Mouse (Mus musculus) heart, adult 2 months (tissue): ENCODE data around the gene Gm9507. TPM values are rescaled to one million over a fixed set of nuclear protein-coding genes. Genes with fewer than 3 reads are reported as not detected.

Source experiments
- DNase-seq, 2 experiments: peaks; one replicate each; pipeline ENCODE4 v3.0.0; 2021
- H3K27ac ChIP-seq: fragments of 200-600 bp; 2 replicates; pipeline ENCODE4 v1.8.1; 2022
- H3K27me3 ChIP-seq: fragments of 200-500 bp; 2 replicates; pipeline ENCODE4 v1.6.1; 2012; ENCODE audit warnings: mild to moderate bottlenecking, low read length, inconsistent platforms, mixed read lengths; ENCODE audit not compliant: control insufficient read depth, insufficient read depth
- H3K36me3 ChIP-seq: fragments of 200-500 bp; 2 replicates; pipeline ENCODE4 v1.6.1; 2012; ENCODE audit warnings: low read length, inconsistent platforms; ENCODE audit not compliant: control insufficient read depth, insufficient read depth
- H3K4me1 ChIP-seq: fragments of 200-500 bp; 2 replicates; pipeline ENCODE4 v1.6.1; 2011; ENCODE audit warnings: low read length; ENCODE audit not compliant: control insufficient read depth, insufficient read depth
- H3K4me3 ChIP-seq: fragments of 200-600 bp; 2 replicates; pipeline ENCODE4 v1.8.1; 2022
- H3K79me2 ChIP-seq: fragments of 200-500 bp; replicated peaks from 2 replicates; pipeline ENCODE4 v1.6.1; 2012; ENCODE audit warnings: mild to moderate bottlenecking, inconsistent platforms, low read length, moderate library complexity, mixed read lengths; ENCODE audit not compliant: control insufficient read depth, insufficient read depth
- H3K9ac ChIP-seq: fragments of 200-500 bp; 2 replicates; pipeline ENCODE4 v1.6.1; 2012; ENCODE audit warnings: low read depth, mild to moderate bottlenecking, control low read depth, inconsistent platforms, low read length, mixed read lengths
- CTCF ChIP-seq: fragments of 200-600 bp; IDR thresholded peaks from 2 replicates; pipeline ENCODE4 v1.8.1; 2022; ENCODE audit warnings: antibody characterized with exemption, mild to moderate bottlenecking, moderate library complexity
- EP300 ChIP-seq: fragments of 200-500 bp; IDR thresholded peaks from 2 replicates; pipeline ENCODE4 v1.6.1; 2011; ENCODE audit warnings: low read depth, low read length, control low read depth; ENCODE audit not compliant: insufficient read depth
- POLR2A ChIP-seq: fragments of 200-500 bp; IDR thresholded peaks from 2 replicates; pipeline ENCODE4 v1.6.1; 2011; ENCODE audit warnings: mild to moderate bottlenecking, low read depth, low read length, control low read depth; ENCODE audit not compliant: insufficient read depth
- WGBS: fragments of 180-500 bp; shearing (Covaris S2); methylation state at CpG from one replicate; pipeline ENCODE4 v1.1.7; 2018; 5-methylcytosine and 5-hydroxymethylcytosine counted together
- intact Hi-C: fragments of 180-260 bp; cut with DNase I; formaldehyde crosslinking; loops from one replicate; pipeline ENCODE4 v1.15.1; 2025
- long read RNA-seq: library from polyadenylated mRNA; stranded (forward); transcript quantifications from one replicate; pipeline ENCODE4 v2.0.0, GENCODE M21; 2021
- polyA plus RNA-seq: library from polyadenylated mRNA; depleted of rRNA; stranded (reverse); fragments of >200 nt; gene quantifications from 2 replicates; pipeline ENCODE4 v1.2.3, GENCODE M21; 2012; rRNA removed
- total RNA-seq, 2 experiments: library from RNA; stranded (reverse); gene quantifications; 2 replicates each; pipeline ENCODE4 v1.2.3; 2021

Gene Gm9507
- total RNA-seq, result not detected
- not detected in 2 replicates for polyA plus RNA-seq
- long read RNA-seq, result 0 reads

DNA sequence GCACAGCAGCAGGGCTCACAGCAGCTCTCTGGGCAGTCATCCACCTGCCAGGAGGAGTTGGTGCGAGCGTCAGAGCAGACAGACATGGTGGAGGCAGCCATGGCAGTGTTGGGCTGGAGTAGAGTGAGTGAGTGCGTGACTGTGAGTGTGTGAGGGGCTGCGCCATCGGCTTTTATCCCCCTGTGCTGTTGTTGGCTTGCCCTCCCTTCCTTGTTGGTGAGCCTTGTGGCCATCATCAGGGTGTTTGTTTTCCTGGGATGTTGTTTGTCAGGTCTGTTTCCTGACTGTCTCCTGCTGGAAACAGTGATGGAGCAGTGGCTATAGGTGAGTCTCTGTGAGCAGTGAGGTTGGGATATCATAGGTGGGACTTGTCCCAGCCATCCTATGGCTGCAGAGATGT, at the start of gene Gm9507:
Gm9507 (minus strand) TSS at position 101 of the 400 bp plus-strand sequence.
- TF ChIP-seq POLR2A, result no peak
- TF ChIP-seq EP300, result no peak
- no peak for TF ChIP-seq CTCF
- H3K4me3 ChIP-seq, result no peak within 1 kb of the TSS
- H3K27me3 ChIP-seq, result no peaks in the 10 kb centered on the region
- H3K27ac ChIP-seq, result no peak within 1 kb of the TSS
- H3K79me2 ChIP-seq, result no peaks in the 10 kb centered on the region
- intact Hi-C loops, result no loop called here
- no peak for DNase-seq
- no peaks in the 10 kb centered on the region for H3K36me3 ChIP-seq
- H3K4me1 ChIP-seq, result no peaks in the 10 kb centered on the region
- no peak within 1 kb of the TSS for H3K9ac ChIP-seq
- 56% methylated on average over 5 of the region's 5 CpGs for WGBS

DNA sequence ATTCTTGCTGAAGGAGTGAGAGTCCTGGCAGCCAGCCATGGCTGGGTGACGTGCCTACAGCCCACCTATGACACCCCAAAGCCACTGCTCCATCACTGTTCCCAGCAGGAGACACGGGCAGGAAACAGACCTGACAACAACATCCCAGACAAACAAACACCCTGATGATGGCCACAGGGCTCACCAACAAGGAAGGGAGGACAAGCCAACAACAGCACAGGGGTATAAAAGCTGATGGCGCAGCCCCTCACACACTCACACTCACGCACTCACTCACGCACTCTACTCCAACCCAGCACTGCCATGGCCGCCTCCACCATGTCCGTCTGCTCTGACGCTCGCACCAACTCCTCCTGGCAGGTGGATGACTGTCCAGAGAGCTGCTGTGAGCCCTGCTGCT, 40.9 kb upstream of the Gm9507 start, which contains the start of gene Gm10318:
Gm10318 (plus strand) TSS at position 301 of the 400 bp plus-strand sequence.
- 59% methylated on average over 9 of the region's 9 CpGs for WGBS
- no peaks in the 10 kb centered on the region for H3K36me3 ChIP-seq
- no peak for TF ChIP-seq EP300
- no peak for TF ChIP-seq POLR2A
- TF ChIP-seq CTCF, result no peak
- no peaks in the 10 kb centered on the region; the same call in 1 of the 2 replicates for H3K27me3 ChIP-seq
- intact Hi-C loops, result no loop called here
- no peak within 1 kb of the TSS for H3K27ac ChIP-seq
- no peaks in the 10 kb centered on the region for H3K79me2 ChIP-seq
- no peaks in the 10 kb centered on the region for H3K4me1 ChIP-seq
- no peak for DNase-seq
- H3K4me3 ChIP-seq, result no peak within 1 kb of the TSS
- no peak within 1 kb of the TSS for H3K9ac ChIP-seq

DNA sequence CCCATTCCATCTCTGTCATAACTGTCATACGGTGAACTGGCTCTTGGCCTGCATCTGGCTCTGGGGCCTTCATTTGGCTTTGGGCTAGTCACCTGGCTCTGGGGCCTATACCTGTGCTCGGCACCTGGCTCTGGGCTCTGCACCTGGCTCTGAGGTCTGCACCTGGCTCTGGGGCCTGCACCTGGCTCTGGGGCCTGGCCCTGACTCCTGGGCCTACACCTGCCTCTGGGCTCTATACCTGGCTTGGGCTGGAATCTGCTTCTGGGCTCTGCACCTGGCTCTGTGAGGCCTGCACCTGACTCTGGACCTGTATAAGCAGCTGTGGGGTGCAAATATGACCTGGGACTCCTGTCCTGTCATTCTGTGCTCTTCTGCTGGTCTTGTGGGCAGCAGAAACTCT, 35.9 kb upstream of the Gm9507 start:
- Histone ChIP-seq H3K4me3 (no peak overlapping the region), H3K4me1 (no peaks in the 10 kb centered on the region), H3K36me3 (no peaks in the 10 kb centered on the region), H3K79me2 (no peaks in the 10 kb centered on the region), H3K27ac (no peak overlapping the region), H3K27me3 (no peaks in the 10 kb centered on the region; the same call in 1 of the 2 replicates), H3K9ac (no peak overlapping the region)
- DNase-seq, result no peak
- TF ChIP-seq EP300 (no peak), POLR2A (no peak), CTCF (no peak)
- intact Hi-C loops, result no loop called here
- 94% methylated on average over 2 of the region's 2 CpGs for WGBS

GRCm38 (mm10) chr10:77846961-77847360, 35.3 kb upstream of the Gm9507 start:
- intact Hi-C loops, result no loop called here
- H3K4me1 ChIP-seq, result no peaks in the 10 kb centered on the region
- H3K36me3 ChIP-seq, result no peaks in the 10 kb centered on the region
- no peak for DNase-seq
- H3K79me2 ChIP-seq, result no peaks in the 10 kb centered on the region
- WGBS, result 25% methylated on average over 2 of the region's 2 CpGs
- no peaks in the 10 kb centered on the region for H3K27me3 ChIP-seq
- TF ChIP-seq EP300, result no peak
- no peak for TF ChIP-seq POLR2A
- no peak for TF ChIP-seq CTCF
- H3K9ac ChIP-seq, result no peak overlapping the region
- no peak overlapping the region for H3K27ac ChIP-seq
- no peak overlapping the region for H3K4me3 ChIP-seq

DNA sequence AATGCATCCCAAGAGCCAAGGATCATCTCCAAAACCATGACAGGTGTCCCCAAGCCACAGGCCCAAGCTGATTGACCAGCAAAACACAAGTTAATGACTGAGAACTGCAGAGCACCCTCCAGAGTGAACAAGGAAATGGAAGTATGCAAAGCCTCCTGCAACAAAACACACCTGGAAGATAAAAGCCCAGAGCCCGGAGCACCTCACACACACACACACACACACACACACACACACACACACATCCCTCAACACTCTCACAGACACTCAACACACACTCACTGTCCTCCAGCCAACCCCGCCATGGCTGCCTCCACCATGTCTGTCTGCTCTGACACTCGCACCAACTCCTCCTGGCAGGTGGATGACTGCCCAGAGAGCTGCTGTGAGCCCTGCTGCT, 34.9 kb upstream of the Gm9507 start, which contains the start of gene Gm36176:
Gm36176 (plus strand) TSS at position 301 of the 400 bp plus-strand sequence.
- intact Hi-C loops, result no loop called here
- TF ChIP-seq CTCF, result no peak
- no peak for TF ChIP-seq POLR2A
- no peak for TF ChIP-seq EP300

DNA sequence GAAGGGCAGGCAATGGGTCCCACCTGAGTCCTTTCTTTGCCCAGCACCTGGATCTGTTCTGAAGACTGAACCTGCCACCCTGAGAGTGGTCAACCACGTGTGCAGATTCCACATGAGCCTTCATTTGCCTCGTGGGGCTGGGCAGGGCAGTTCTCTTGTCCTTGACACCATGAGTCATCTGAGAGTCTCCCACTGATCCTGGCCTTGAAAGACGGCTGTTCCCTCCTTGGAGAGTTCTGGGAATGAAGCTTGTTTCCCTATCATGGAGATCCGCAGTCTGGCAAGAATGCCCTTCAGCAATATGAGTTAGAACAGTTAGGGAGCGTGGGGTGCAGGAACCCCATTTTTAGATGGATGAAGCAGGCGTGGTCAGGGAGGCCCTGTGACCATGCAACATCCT, 27.4 kb upstream of the Gm9507 start:
- no peak overlapping the region for H3K4me3 ChIP-seq
- intact Hi-C loops, result no loop called here
- no peak for TF ChIP-seq CTCF
- TF ChIP-seq EP300, result no peak
- TF ChIP-seq POLR2A, result no peak
- no peak for DNase-seq
- 64% methylated on average over 6 of the region's 6 CpGs for WGBS
- no peaks in the 10 kb centered on the region for H3K79me2 ChIP-seq
- H3K27me3 ChIP-seq, result no peaks in the 10 kb centered on the region
- no peaks in the 10 kb centered on the region for H3K4me1 ChIP-seq
- H3K27ac ChIP-seq, result no peak overlapping the region
- H3K9ac ChIP-seq, result no peak overlapping the region
- no peaks in the 10 kb centered on the region for H3K36me3 ChIP-seq

More for the DNA sequence above, 34.9 kb upstream of the Gm9507 start, which contains the start of gene Gm36176:
- DNase-seq, result no peak
- H3K79me2 ChIP-seq, result no peaks in the 10 kb centered on the region
- H3K9ac ChIP-seq, result no peak within 1 kb of the TSS
- 67% methylated on average over 3 of the region's 3 CpGs for WGBS
- H3K4me3 ChIP-seq, result no peak within 1 kb of the TSS
- H3K36me3 ChIP-seq, result no peaks in the 10 kb centered on the region
- H3K4me1 ChIP-seq, result no peaks in the 10 kb centered on the region
- H3K27ac ChIP-seq, result no peak within 1 kb of the TSS
- H3K27me3 ChIP-seq, result no peaks in the 10 kb centered on the region
